Mouse (Mus musculus) cortical plate, adult 2 months (tissue): ENCODE measurements around the gene Gprc5c.

Experiments
- CTCF ChIP-seq: fragments of 200-500 bp; IDR thresholded peaks from 2 replicates; pipeline ENCODE4 v1.5.1; 2011; ENCODE audit warnings: mild to moderate bottlenecking, control low read depth, low read length; ENCODE audit not compliant: insufficient read depth; ENCODE audit errors: extremely low read depth
- POLR2A ChIP-seq: fragments of 200-500 bp; IDR thresholded peaks from 2 replicates; pipeline ENCODE4 v1.6.1; 2011; ENCODE audit warnings: mild to moderate bottlenecking, low read length, control low read depth; ENCODE audit not compliant: insufficient read depth; ENCODE audit errors: extremely low read depth

DNA sequence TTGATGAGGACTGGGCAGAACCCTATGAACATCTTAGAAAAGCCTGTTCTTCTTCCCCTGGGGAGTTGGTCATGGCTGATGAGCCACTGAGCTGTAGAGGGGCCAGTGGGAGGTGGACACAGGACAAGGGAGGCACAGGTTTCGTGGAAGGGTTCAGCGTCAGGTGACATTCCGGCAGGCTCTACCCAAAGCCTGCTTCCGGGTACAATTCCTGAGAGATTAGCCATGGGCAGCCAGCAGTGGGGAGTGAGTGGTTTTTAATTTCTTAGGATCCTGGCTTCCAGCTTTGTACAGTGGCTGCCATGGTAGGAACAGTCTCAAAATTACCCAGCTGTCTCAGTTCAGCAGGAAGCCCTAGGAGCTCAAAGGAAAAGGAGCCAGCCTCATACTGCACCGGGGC is 3.9 kb upstream of the Gprc5c start:
- TF ChIP-seq CTCF (no peak), POLR2A (no peak)
